Mouse (Mus musculus) stomach, postnatal 0 days (tissue): Measurements from ENCODE around the gene Mmp15.

ENCODE experiments used
- CTCF ChIP-seq: IDR thresholded peaks from 2 replicates; pipeline ENCODE4 v1.5.1; 2016; ENCODE audit warnings: antibody characterized with exemption, low read depth, mild to moderate bottlenecking, moderate library complexity
- EP300 ChIP-seq: optimal IDR thresholded peaks from 2 replicates; pipeline ENCODE3; 2016; ENCODE audit warnings: antibody characterized with exemption

- TF ChIP-seq CTCF (no peak), EP300 (no peak)
These were observed 43.3 kb downstream of the Mmp15 start for GRCm38 (mm10) chr8:95395186-95395918.
